Mouse (Mus musculus) neural tube, embryonic 11.5 days (tissue): ENCODE measurements around the gene Wdr73. TPM values are rescaled to one million over a fixed set of nuclear protein-coding genes. Genes with fewer than 3 reads are reported as not detected.
A peak's percentile ranks its signal among the peaks of the same experiment; 100 is the strongest.

ENCODE experiments used
- ATAC-seq: fragments of 200-750 bp; cut with Nextera tagmentation; 2 replicates; pipeline ENCODE4 v1.8.0; 2017; ENCODE audit warnings: moderate number of reproducible peaks, mild to moderate bottlenecking, moderate TSS enrichment, moderate library complexity; ENCODE audit not compliant: insufficient read depth, low FRiP score, low TSS enrichment
- DNase-seq: peaks from one replicate; pipeline ENCODE4 v3.0.0-alpha.2; 2015; ENCODE audit warnings: low spot score
- H3K27ac ChIP-seq: fragments of 300-500 bp; sonication (generic); 2 replicates; pipeline ENCODE4 v1.5.1; 2014; ENCODE audit warnings: low read depth, mild to moderate bottlenecking, low read length
- H3K27me3 ChIP-seq: fragments of 300-500 bp; sonication (generic); 2 replicates; pipeline ENCODE4 v1.6.1; 2014; ENCODE audit warnings: mild to moderate bottlenecking, low read length, mixed read lengths; ENCODE audit not compliant: control insufficient read depth, insufficient read depth
- H3K36me3 ChIP-seq: fragments of 300-500 bp; sonication (generic); 2 replicates; pipeline ENCODE4 v1.6.1; 2014; ENCODE audit warnings: mild to moderate bottlenecking, low read length, moderate library complexity, mixed read lengths; ENCODE audit not compliant: control insufficient read depth, insufficient read depth
- H3K4me1 ChIP-seq: fragments of 300-500 bp; sonication (generic); 2 replicates; pipeline ENCODE4 v1.6.1; 2014; ENCODE audit warnings: low read length, mixed read lengths; ENCODE audit not compliant: control insufficient read depth, insufficient read depth
- H3K4me2 ChIP-seq: fragments of 300-500 bp; sonication (generic); 2 replicates; pipeline ENCODE4 v1.6.1; 2014; ENCODE audit warnings: low read depth, mild to moderate bottlenecking, moderate library complexity
- H3K4me3 ChIP-seq: fragments of 300-500 bp; sonication (generic); 2 replicates; pipeline ENCODE4 v1.5.1; 2014; ENCODE audit warnings: low read depth, low read length
- H3K9ac ChIP-seq: fragments of 300-500 bp; sonication (generic); 2 replicates; pipeline ENCODE4 v1.6.1; 2014; ENCODE audit warnings: mild to moderate bottlenecking, low read length
- H3K9me3 ChIP-seq: fragments of 300-500 bp; sonication (generic); 2 replicates; pipeline ENCODE4 v1.6.1; 2016; ENCODE audit warnings: low read length; ENCODE audit not compliant: control insufficient read depth
- WGBS: fragments of 180-500 bp; shearing (Covaris S2); extraction: QIAGEN DNeasy Blood & Tissue Kit; methylation state at CpG from one replicate; pipeline ENCODE4 v1.1.7; 2014; 5-methylcytosine and 5-hydroxymethylcytosine counted together
- polyA plus RNA-seq: library from polyadenylated mRNA; unstranded; fragments of >200 nt; fragmentation: Nextera tagmentation; extraction: Ambion mirVana; gene quantifications from 2 replicates; pipeline ENCODE4 v1.2.1, GENCODE M21; 2014

The Wdr73 gene
- polyA plus RNA-seq, 1 experiment from 2014 or later, result 37.7 TPM

DNA sequence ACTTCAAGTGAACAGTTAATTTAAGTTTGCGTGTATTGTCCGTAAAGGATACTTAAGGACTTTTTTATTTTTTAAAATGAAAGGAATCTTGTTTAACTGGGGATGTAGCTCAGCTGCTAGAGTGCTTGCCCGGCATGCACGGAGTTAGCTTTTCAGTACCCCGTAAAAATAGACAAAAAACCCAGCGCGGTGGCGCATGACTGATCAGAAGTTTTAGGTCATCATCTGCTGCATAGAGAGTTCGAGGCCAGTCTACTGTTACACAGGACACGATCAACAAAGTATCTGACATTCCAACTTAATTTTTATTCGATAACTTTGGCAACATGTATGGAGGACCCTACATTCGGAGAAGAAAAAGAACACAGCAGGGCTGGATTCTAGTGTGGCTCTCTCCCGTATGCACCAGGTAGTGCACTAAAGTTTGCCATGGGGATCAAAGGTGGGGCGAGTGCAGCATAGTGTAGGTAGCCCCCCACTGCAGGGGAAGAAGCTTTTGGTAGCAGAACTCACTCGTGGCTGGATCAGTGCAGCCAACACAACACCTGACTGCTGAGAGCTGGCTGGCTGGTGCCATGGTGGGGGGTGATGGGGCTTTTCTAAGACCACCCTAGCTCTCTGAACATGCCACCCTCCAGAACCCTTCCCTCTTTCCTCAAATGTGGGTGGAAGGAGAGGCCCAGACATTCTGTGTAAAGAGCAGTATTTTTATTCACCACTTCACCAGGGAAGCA, 639 bp upstream of the Wdr73 start:
- no peak for ATAC-seq

GRCm38 (mm10) chr7:80897721-80898120, 3.3 kb downstream of the Wdr73 start:
- DNase-seq (no peak), ATAC-seq (no peak)
- Histone ChIP-seq H3K9ac (no peak overlapping the region), H3K9me3 (no peaks in the 10 kb centered on the region), H3K36me3 (peaks cover 15% of the 10 kb centered on the region), H3K27ac (no peak overlapping the region), H3K4me3 (no peak overlapping the region), H3K4me2 (no peak overlapping the region), H3K4me1 (peaks cover 3% of the 10 kb centered on the region; the same call in 1 of the 2 replicates), H3K27me3 (no peaks in the 10 kb centered on the region)
- WGBS, result 93% methylated on average over 4 of the region's 4 CpGs

More for the DNA sequence above, 639 bp upstream of the Wdr73 start:
- H3K4me3 ChIP-seq, result peak overlapping the region; percentile 77
- peak overlapping the region; percentile 91 for H3K4me2 ChIP-seq
- no peak for DNase-seq
- peak overlapping the region; percentile 77 for H3K9ac ChIP-seq
- H3K27ac ChIP-seq, result no peak overlapping the region
- H3K4me1 ChIP-seq, result peaks cover 6% of the 10 kb centered on the region; the same call in 1 of the 2 replicates
- 32% methylated on average over 15 of the region's 15 CpGs for WGBS
- no peaks in the 10 kb centered on the region for H3K27me3 ChIP-seq
- H3K36me3 ChIP-seq, result peaks cover 5% of the 10 kb centered on the region; the same call in 1 of the 2 replicates
- no peaks in the 10 kb centered on the region for H3K9me3 ChIP-seq

DNA sequence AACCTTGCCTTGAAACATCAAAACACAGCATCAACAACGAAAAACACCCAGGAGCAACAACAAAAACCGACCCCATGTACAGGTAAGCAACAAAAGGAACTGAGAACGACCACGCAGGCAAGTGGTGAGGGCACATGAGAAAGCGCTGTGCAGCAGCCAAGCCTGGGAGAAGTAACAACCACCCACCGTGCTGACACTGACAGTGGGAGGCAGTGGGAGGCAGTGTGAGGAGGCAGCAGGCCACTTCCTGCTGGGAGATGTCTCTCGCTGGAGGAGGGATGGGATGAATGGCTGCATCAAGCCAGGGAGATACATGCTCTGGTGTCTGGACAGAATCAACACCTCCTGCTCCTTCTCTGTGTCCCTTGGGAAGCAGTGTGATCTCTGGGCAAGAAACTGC, 3.9 kb downstream of the Wdr73 start:
- ATAC-seq (no peak), DNase-seq (no peak)
- H3K27ac ChIP-seq, result no peak overlapping the region
- H3K9ac ChIP-seq, result no peak overlapping the region
- H3K4me3 ChIP-seq, result no peak overlapping the region
- no peaks in the 10 kb centered on the region for H3K27me3 ChIP-seq
- peaks cover 19% of the 10 kb centered on the region for H3K36me3 ChIP-seq
- peaks cover 3% of the 10 kb centered on the region; the same call in 1 of the 2 replicates for H3K4me1 ChIP-seq
- WGBS, result 91% methylated on average over 7 of the region's 7 CpGs
- no peaks in the 10 kb centered on the region for H3K9me3 ChIP-seq
- H3K4me2 ChIP-seq, result no peak overlapping the region

GRCm38 (mm10) chr7:80894815-80895519, 6.1 kb downstream of the Wdr73 start:
- no peak overlapping the region for H3K27ac ChIP-seq
- no peaks in the 10 kb centered on the region for H3K4me1 ChIP-seq
- ATAC-seq, result no peak
- 94% methylated on average over 14 of the region's 14 CpGs for WGBS
- no peaks in the 10 kb centered on the region for H3K9me3 ChIP-seq
- H3K4me2 ChIP-seq, result no peak overlapping the region
- H3K36me3 ChIP-seq, result peaks cover 22% of the 10 kb centered on the region
- no peak overlapping the region for H3K4me3 ChIP-seq
- no peaks in the 10 kb centered on the region for H3K27me3 ChIP-seq
- H3K9ac ChIP-seq, result no peak overlapping the region
- no peak for DNase-seq

- no peak overlapping the region for H3K4me2 ChIP-seq
- WGBS, result 89% methylated on average over 7 of the region's 7 CpGs
- peaks cover 22% of the 10 kb centered on the region for H3K36me3 ChIP-seq
- H3K27ac ChIP-seq, result no peak overlapping the region
- ATAC-seq, result no peak
- no peaks in the 10 kb centered on the region for H3K9me3 ChIP-seq
- H3K4me3 ChIP-seq, result no peak overlapping the region
- no peaks in the 10 kb centered on the region for H3K27me3 ChIP-seq
- H3K9ac ChIP-seq, result no peak overlapping the region
- DNase-seq, result no peak
- peaks cover 3% of the 10 kb centered on the region; the same call in 1 of the 2 replicates for H3K4me1 ChIP-seq
Observed at GRCm38 (mm10) chr7:80894196-80894595, 6.9 kb downstream of the Wdr73 start.

DNA sequence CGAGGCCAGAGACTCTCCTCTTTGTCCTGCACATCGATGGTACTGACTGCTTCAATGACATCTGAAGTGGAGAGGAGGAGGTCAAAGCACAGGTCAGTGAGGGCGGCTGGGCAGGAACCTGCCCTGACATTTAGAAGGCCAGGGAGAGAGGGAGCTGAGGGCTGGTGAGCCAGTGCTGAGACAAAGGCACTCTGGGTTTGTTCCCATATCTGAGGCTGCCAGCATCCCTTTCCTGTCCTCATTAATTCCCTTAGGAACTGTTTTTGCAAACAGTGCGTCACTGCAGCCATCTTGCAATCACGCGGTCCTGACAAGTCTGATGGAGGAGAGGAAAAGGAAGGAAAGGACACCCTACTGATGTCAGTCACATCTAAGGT, 7.3 kb downstream of the Wdr73 start:
- Histone ChIP-seq H3K4me3 (no peak overlapping the region), H3K9ac (no peak overlapping the region), H3K27ac (no peak overlapping the region), H3K4me2 (no peak overlapping the region), H3K27me3 (no peaks in the 10 kb centered on the region), H3K4me1 (peaks cover 8% of the 10 kb centered on the region; the same call in 1 of the 2 replicates), H3K36me3 (peaks cover 22% of the 10 kb centered on the region), H3K9me3 (no peaks in the 10 kb centered on the region)
- ATAC-seq, result no peak
- no peak for DNase-seq
- 93% methylated on average over 6 of the region's 6 CpGs for WGBS

DNA sequence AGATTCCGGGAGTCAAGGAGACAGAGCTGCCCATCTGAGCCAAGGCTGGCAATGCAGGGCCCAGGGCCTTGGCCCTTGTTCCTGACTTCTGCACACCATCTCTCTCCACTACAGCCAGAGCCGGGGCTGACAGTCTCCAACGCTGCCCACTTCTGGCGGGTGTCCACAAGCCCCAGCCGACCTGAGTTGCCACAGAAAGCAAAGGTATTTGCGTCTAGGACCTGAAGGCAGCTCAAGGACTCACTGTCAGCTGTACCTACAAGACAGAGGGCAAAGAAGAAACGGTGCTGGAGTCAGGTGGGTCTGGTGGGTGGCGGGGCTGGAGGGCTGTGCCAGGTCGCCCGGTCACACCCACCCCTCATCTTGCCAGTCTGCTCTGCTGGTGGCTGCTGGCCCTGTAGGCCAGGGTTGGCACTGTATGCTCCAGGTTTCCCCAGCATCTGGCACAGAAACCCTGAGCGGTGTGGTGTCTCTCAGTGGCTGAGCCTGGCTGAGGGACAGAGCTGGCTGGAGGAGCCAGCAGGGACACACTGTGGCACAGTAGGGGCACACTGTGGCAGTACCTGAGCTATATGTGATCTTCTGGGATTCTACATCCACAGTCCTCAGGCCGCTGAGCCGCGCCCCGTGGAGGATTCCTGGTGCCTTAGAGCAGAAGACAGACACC, 7.8 kb downstream of the Wdr73 start:
- no peaks in the 10 kb centered on the region for H3K27me3 ChIP-seq
- no peak overlapping the region for H3K4me3 ChIP-seq
- H3K9me3 ChIP-seq, result no peaks in the 10 kb centered on the region
- no peak overlapping the region; the same call in 1 of the 2 replicates for H3K9ac ChIP-seq
- DNase-seq (no peak), ATAC-seq (no peak)
- no peak overlapping the region for H3K27ac ChIP-seq
- H3K4me2 ChIP-seq, result no peak overlapping the region
- 95% methylated on average over 15 of the region's 15 CpGs for WGBS
- peaks cover 8% of the 10 kb centered on the region; the same call in 1 of the 2 replicates for H3K4me1 ChIP-seq
- H3K36me3 ChIP-seq, result peaks cover 21% of the 10 kb centered on the region

GRCm38 (mm10) chr7:80889841-80890241, 11.2 kb downstream of the Wdr73 start:
- Histone ChIP-seq H3K4me3 (no peak overlapping the region), H3K4me2 (no peak overlapping the region), H3K27me3 (no peaks in the 10 kb centered on the region), H3K9me3 (no peaks in the 10 kb centered on the region), H3K9ac (no peak overlapping the region; the same call in 1 of the 2 replicates), H3K36me3 (peaks cover 15% of the 10 kb centered on the region), H3K4me1 (peaks cover 8% of the 10 kb centered on the region; the same call in 1 of the 2 replicates), H3K27ac (peak overlapping the region; percentile 42; the same call in 1 of the 2 replicates)
- no peak for ATAC-seq
- 86% methylated on average over 13 of the region's 13 CpGs for WGBS
- DNase-seq, result no peak
